Mouse (Mus musculus): ENCODE measurements around the gene Zfp784.
"Not testable (repeated sequence)": the region's sequence is repeated elsewhere in the genome, so short reads cannot be mapped to it uniquely, and the experiment has no call there.

Gene Zfp784

DNA sequence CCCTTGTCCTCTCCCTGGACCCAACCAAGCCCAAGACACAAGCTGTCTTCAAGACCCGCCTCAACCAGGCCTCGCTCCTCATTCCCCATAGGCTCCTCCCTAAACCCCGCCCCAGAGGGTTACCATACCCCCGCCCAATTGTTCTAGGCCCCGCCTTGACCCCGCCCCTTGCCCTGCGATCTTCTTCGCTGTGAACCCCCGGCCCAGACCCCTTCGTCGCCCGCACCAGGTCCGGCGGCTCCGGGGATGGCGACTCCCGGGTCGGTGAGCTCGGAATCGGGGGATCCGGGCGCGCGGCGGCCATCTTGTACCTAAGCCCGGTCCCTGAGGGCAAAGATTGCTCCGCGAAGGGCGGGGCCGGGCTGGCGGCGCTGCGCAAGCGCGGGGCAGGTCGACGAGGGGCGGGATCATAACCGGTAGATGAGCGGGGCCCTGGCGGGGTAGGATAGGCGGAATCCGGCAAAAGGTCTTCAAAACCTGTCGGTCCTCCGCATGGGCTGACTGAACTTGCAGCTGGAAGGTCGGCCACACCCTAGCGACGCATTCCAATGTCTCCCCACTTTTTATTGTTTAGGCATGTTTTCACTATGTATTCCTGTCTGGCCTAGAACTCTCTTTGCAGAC is at the start of gene Zfp784:
TSS of gene Zfp784 (minus strand) at position 338 of the 624 bp plus-strand sequence.
- peak; percentile 94 for DNase-seq (ENCODE audit: low spot score)

DNA sequence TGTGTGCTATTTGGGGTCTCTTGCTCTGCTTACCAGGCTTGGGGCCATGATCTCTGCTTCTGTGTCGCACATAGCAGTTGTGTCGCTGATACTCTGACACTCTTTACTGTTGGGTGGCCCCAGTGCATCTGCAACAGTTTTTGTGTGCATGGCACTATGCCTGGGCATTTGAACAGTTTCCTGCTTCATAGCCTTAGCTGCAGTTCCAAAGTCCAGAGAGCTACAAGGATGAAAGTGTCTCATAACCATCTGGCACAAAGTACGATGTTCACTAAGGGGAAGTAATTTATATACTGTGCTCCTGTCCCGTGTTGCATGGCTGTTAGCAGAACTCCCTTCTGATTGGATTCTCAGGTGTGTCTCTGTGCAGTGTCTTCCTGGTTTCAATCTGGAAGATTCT is 49.6 kb upstream of the Zfp784 start:
- DNase-seq (ENCODE audit: low spot score): no peak

DNA sequence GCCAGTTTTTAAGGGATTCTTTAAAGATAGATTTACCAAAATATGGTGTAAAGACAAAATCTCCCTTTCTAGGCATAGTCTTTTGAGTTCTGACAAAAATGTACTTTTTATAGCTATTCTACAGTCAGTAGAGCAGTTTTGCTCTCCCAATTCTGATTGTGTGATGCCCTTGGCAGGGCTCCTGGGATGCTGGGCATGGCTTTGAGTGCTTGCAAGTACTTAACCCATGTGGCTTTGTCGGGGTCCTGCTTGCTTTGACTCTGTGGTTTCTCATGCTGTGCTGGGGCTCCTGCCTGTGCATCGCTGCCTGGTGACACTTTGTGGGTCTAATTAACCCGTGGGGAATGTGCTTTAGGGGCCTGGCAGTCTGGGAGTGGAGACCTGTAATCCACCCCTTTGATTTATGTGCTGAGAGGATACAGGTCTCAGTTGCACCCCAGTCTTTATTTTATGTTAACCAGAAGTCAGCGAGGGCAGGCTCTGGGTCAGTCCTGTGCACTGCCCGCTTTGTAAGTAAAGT is 48.7 kb upstream of the Zfp784 start:
- DNase-seq (ENCODE audit: low spot score): no peak

DNA sequence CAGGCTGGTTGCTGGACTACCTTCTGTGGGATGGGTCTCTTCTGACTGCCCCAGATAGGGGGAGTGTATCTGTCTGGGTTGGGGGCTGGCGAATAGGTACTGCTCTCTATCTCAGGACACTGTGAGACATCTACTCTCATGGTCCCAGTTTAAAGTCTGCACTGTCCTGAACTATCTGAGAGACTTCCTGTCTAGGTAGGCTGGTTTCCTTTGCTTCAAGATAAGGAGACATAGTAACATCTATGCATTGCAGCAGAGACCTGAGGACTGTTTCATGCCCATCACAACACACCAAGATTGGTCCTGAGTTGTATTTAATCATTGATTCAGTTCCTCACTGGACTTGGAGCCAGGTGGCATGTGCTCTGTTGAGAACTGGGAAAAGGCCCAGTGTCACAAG is 47.3 kb upstream of the Zfp784 start:
- no peak for DNase-seq (ENCODE audit: low spot score)

DNA sequence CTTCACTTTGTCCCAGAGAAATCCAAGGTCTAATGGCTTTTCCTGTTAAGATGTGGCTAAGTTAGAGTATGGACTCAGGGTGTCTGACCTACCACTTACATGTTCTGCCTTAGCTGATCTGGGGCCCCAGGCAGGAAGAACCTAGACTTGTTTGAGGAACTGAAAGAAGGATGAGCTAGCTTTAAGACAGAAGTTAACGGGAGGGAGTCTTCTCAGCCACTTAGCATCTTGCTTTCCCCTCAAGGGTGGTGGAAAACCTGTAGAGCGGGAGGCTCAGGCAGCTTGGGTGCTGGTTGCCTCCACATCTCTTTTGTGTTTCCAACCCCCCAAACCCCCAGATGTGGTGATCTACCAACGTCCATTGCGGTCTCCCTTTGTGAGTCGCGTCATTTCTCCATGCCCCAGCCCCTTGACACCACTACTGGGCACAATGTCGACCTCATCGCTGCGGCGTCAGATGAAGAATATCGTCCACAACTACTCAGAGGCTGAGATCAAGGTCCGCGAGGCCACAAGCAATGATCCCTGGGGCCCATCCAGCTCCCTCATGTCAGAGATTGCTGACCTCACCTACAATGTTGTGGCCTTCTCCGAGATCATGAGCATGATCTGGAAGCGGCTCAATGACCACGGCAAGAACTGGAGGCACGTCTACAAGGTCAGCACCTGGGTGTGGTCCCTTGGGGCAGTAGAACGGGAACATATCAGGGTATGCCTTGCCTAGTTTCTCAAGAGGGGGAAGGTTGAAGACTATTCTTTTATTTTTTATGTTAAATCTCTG is 45.3 kb upstream of the Zfp784 start:
- no peak for DNase-seq (ENCODE audit: low spot score)

DNA sequence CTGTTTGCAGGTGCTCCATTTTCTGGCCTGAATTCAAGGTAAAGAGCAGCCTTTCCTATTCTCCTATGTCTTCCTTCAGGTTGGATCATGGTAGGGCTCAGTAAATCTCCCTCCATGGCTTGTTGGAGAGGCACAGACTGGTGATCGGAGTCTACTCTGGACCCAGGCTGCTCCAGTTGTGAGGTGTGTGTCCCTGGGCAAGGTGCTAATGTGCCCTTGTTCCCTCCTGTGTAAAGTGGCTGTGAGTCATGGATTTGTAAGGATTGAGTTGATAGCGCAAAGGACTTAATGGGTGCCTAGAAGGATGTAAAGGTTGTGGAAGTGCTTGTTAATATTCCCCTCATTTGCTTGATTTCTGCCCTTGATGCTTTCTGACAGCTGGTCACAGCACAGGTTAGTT is 43.7 kb upstream of the Zfp784 start:
- no peak for DNase-seq (ENCODE audit: low spot score)

DNA sequence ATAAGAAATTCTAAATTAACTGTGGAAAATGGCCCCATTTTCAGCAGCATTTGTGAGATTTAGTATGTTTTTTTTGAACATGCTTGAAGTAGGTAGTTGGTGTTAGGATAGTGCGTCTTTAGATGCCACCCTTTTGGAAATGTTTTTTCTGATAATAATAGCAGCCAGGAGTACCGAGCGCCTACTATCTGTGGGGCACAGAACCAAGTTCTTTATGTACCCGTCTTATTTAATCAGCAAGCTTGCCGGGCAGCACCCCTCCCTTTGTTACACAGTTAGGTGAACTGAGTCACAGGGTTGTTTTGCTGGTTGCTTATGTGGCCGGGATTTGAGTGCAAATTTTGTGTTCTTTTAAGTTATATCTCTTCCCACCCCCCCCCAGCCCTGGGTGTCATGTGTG is 43.0 kb upstream of the Zfp784 start:
- DNase-seq (ENCODE audit: low spot score): no peak

DNA sequence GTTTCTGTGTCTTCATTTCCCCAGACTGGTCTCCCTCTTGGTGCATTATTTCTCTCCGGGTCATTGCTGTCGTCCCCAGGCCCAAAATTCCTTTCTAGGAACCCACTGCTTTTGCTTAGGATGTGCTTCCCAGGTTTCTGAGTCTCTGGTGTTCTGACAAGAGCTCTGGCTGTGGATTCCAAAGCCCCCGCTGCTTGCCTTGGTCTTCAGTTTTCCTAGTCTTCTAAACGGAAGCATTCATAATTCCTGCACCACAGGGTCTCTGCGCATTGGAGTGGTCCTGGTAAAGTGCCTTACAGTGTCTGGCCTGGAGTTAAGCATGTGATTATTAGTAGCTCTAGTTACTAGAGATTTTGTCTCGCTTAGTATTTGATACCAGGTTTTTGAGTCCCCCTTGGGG is 42.6 kb upstream of the Zfp784 start:
- no peak for DNase-seq (ENCODE audit: low spot score)

DNA sequence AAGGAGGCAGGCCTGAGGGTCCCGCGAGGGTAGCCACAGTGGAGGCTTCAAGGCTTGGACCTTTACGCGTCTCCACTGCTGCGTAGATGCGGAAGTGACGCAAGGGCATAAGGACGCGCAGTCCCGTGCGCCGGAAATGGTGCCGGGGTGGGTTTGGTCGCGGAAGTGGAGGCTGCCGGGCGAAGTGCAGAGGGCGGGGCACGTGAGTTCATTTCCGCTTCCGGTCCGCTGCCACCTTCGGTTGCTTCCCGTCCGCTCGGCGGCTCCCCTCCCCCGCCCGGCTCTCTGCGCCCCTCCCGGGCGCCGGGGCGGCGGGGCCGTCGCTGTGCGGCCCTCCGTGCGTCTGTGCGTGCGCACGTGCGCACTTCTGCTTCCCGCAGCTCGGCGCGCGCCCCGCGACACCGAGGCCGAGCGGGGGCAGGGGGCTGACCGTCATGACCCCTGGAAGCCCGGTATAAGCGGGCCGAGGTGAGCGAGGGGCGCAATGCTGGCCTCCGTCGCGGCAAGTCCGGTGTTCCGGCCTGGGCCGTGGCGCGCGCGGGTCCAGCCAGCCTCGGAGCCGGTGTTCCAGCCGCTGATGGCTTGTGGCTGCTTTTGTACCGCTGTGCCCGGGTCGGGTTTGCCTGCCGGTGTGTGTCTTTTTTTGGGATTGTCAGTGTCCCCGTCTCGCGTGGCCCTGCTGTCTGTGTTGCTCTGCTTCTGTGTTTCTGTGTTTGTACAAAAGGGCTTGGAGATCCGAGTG is 41.9 kb upstream of the Zfp784 start, which contains the start of gene Epn1:
TSS of gene Epn1 (plus strand) at position 226 of the 742 bp plus-strand sequence.
- peak; percentile 94 for DNase-seq (ENCODE audit: low spot score)

DNA sequence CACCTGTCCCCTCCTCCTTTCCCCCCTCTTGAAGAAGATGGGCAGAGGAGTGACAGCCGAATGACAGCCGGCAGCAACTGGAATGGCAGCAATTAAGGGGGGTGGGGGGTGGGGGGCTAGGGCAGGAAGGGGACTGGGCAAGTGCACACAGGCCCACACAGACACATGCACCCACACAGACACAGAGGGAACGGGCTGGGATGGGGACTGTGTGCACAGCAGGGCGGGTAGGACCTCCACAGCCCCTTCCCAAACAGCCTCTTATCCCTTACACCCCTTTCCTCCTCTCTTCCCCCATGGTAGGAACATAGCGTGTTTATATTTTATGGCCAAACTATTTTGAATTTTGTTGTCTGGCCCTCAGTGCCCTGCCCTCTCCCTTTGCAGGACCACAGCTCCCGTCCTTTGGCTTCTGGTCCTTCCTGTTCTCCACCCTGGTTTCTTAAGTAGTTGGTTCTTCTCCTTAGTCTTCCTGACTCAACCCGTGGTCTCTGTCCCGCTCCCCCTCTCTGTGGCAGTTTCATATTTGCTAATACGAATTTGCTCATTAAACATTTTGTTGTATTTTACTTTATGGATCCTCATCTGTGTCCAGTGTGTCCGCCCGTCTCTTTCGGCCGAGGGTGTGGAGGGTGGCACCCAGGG is 41.2 kb upstream of the Zfp784 start:
- not testable (repeated sequence) for DNase-seq (ENCODE audit: low spot score)

DNA sequence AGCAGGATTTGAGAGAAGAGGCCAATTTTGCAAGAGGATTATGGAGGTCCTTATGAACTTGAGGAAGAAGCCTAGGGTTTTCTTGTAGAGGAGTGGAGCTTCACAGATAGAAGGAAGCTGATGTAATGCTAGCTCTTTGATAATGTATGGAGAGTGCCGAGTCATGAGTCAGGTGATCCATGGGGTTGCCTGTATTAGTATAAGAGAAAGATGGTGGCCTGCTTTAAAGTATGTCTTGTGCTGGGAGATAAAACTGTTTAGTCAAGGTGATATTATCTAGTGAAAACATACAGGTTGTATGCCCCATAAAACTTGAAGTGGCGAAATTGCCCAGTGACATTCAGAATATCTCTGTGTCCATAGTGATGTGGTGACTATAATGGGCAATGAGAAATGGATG is 38.7 kb upstream of the Zfp784 start:
- DNase-seq (ENCODE audit: low spot score): no peak

DNA sequence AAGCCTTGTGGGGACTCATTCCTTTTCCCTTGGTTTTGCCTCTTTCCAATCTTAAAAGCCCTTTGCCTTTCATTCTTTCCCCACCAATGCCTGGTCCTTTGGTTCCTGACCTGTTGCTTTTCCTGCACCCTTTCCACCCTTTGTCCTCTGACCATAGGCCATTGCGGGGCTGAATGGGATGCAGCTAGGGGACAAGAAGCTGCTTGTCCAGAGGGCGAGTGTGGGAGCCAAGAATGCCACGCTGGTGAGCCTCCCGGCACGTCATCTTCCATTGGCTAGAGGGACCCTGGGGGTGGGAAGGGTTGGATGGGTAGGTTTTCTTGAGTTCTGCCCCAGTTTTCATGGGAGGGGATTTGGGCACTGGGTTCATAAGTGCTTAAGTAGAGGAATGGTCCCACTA is 36.7 kb upstream of the Zfp784 start:
- DNase-seq (ENCODE audit: low spot score): no peak

DNA sequence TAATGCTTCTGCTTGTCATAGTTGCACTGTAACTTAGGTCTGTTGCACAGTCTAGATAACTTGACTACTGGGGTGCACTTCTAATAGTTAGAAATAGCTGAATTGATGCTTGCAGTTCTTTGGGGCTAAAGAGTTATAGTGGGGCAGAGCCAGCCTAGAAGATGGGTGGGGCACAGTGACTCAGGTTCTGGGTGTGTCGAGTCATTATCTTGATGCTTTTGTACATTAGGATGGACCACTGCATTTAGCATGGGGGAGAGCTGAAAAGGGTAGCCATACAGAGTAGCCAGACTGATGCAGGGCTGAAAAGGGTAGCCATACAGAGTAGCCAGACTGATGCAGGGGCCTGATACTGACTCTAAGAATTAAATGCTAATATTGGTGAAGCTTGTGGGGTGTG is 35.3 kb upstream of the Zfp784 start:
- no peak for DNase-seq (ENCODE audit: low spot score)

DNA sequence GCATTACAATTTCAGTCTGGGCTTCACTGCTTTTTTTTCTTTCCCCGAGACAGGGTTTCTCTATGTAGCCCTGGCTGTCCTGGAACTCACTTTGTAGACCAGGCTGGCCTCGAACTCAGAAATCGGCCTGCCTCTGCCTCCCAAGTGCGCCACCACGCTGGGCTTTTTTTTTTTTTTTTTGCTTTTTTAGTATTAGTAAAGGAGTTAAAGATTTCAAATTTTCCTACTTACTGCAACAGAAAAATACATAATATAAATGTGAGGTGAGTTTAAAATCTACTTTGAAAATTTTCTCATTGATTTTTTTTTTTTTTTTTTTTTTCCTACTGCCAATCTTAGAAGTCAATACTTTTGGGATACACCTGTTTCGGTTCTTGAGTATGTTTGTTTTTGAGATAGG is 26.6 kb upstream of the Zfp784 start:
- no peak for DNase-seq (ENCODE audit: low spot score)

DNA sequence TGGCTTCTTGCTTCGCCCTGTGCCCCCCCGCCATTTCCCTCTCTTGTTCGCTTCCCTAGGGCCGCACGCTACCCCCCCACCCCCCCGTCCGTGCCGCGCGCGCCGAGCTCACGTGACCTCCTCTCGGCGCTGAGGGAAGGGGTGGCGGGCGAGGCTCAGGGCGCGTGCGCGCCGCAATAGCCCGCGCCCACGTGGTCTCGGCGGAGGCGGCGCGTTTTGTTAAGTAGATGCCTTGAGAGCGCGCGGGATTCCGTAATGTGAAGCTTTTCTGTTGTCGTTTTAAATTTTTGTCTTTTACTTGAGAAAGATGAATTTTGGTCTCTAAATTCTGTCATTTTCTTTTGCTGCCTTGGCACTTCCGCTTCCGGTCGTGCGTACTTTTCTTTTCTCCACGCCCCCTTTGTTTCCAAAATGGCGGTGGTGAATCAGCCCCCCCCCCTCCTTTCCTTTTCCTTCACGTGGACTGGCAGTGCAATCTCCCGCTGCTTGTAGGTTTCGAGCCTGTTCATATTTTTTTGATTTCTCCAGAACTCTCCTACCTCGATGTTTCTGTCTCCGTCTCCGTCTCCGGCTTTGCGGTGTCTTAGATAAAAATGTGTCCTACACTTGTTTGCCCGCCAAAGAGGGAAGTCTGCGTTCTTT is 24.2 kb upstream of the Zfp784 start:
- DNase-seq (ENCODE audit: low spot score): no peak

DNA sequence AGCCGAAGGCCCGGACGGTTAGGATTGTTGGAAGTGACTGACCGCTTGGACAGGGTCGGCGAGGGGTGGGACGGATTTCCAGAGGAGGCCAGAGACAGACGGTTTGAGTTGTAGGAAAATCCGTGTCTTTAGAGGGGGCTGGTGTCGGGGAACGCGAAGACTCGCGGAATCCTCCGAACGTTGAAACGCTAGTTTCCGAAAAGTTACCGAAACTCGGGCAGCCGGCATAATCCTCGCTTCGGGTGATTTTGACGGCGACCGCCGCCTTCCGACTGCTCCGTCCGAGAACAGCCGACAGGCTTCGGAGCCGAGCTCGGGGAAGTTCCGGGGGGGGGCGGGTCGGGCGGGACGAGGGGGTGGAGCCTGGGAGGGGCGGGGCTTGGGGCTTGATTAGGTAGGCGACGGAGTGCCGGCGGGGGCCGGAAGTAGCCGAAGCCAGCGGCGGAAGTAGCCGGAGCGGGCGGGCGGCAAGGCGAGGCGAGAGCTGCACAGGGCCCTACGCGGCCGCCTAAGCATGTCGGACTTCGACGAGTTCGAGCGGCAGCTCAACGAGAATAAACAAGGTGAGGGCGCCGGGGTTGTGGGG is 23.6 kb upstream of the Zfp784 start, which contains the start of gene U2af2:
TSS of gene U2af2 (plus strand) at position 370 of the 586 bp plus-strand sequence.
- peak; percentile 93 for DNase-seq (ENCODE audit: low spot score)

DNA sequence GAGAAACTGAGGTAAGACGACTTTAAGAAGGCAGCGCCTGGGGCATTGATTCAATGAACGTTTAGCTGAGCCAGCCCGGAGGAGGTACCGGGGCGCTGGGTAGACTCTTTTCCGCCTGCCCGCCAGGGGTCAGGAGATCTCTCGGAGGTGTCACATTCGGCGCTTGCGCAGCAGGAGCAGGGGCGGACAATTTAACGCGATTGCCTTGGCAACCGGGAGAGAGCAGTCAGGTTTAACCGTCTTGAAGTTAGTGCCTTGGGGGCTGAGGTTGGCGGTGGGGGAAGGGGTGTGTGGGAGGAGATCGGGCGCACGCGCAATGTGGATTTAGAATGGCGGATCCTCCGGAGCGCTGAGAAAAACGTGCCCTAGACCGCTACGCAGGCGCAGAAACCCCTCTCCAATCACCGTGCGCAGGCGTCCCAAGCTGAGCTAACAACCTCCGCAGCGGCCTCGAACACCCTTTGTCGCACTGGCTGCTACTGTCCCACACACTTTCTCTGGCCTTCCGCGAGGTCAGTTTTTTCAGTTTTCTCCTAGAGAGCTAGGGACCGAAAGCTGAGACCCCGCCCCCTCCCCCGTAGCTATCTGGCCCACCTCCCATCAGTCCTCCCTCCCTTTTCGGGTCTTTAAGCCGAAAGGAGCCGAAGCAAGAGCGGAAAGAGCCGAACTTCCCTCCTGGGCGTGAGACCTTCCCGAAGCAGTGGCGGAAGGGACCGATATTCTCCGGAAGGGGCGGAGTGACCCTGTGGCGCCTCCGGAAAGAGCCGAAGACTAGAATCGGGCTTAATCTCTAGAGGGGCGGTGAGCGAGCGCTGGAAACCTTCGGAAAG is 22.9 kb upstream of the Zfp784 start:
- peak; percentile 97 for DNase-seq (ENCODE audit: low spot score)

DNA sequence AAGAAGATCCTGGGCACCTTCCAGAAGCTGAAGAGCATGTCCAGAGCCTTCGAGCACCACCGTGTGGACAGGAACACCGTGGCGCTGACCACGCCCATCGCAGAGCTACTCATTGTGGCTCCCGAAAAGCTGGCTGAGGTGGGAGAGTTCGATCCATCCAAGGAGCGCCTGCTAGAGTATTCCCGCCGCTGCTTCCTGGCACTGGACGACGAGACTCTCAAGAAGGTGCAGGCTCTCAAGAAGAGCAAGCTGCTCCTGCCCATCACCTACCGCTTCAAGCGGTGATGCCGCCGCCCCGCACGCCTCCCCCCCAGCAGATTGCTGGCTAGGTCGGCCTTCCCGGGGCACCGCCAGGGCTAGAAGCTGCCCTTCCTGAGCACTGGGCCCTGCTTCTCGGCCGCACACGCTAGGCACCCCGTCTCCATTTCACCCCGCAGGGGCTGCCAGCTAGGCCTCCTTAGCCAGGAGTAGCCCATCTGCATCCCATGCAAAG is 22.0 kb upstream of the Zfp784 start:
- peak; percentile 81 for DNase-seq (ENCODE audit: low spot score)

DNA sequence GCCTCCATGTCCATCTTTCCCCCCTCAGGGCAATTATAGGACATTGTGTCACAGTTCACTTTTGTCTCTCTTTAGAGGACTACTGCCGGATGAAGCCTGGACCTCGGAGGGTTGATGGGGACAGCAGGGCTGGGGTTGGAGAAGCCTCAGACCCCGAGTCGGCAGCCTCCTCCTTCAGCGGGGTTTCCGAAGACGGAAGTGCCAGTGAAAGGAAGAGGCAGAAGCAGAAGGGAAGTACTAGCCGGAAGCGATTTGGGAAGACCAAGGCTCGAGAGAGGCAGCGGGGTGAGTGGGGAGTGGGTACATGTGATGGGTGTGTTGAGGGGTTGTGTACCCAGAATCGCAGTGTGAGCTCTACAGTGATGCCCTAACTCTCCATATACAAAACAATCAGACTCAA is 21.2 kb upstream of the Zfp784 start:
- DNase-seq (ENCODE audit: low spot score): no peak

DNA sequence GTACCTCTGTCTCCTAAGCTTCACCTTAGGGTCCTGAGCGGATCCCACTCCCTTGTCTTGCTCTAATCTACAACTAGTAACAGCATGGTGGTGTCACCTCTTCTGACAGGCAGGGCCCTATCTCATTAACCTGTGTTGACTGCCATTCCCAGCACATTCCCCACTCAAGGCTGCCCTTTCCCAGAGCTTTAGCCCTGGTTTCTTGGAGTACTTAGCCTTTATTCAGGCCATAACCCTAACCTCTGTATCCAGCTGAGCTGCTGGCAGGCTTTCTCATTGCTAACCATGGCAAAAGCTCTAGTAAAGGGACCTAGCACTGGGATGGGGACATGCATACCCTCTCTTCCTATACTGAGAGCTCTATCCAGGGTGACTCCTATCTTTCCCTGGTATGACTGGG is 20.4 kb upstream of the Zfp784 start:
- no peak for DNase-seq (ENCODE audit: low spot score)

Measured in ovary, postnatal 36 days (tissue).